Mouse (Mus musculus): ENCODE data around the gene Cwc25. TPM values are rescaled to one million over a fixed set of nuclear protein-coding genes. Genes with fewer than 3 reads are reported as not detected.
A peak's percentile ranks its signal among the peaks of the same experiment; 100 is the strongest.
"Not testable (repeated sequence)": the region's sequence is repeated elsewhere in the genome, so short reads cannot be mapped to it uniquely, and the experiment has no call there.

Gene Cwc25
- total RNA-seq, 2 experiments from 2014 or later = 20.2 to 20.7 TPM

DNA sequence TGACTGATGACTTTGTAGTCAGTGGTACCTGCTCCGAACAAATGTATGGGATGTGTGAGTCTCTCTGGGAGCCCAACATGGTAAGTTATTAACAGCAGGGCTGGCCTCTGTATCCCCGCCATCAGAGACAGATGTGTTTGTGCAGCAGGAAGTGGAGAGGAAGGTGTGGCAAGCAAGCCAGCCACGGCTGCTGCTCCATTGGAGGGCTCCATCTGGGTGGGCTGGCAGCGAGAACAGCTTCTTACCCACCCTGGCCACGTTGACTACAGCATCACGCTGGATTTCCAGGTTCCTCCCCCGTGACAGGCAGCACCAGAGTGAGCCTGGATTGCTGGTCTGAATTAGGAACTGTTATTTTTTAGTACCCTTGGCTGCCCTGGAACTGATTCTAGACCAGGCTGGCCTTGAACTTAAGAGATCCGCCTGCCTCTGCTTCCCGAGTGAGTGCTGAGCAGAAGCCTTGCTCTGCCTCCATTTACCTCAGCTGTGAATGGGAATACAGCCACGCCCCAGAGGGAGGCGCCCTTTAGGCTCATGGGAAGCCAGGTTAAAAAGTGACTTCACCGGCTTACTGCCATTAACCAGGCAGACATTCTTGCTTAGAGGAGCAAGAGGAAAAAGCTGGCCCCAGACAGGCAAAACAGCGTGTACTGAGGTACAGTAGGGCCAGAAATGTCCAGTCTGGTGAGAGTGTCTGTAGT lies 55.0 kb downstream of the Cwc25 start:
- intact Hi-C loops (cut with DNase I) = no loop called here
- no peak for DNase-seq (ENCODE audit: low spot score in 2 of 2)

DNA sequence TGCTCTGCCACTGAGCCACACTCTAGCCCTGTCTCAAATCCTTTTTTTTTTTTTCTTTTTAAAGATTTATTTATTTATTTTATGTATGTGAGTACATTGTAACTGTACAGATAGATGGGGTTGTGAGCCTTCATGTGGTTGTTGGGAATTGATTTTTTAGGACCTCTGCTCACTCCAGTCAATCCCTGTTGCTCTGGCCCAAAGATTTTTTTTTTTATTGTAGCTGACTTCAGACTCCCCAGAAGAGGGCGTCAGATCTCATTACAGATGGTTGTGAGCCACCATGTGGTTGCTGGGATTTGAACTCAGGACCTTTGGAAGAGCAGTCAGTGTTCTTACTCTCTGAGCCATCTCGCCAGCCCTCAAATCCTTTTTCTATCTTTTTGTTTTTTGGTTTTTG lies 56.3 kb downstream of the Cwc25 start:
- DNase-seq (ENCODE audit: low spot score in 2 of 2); intact Hi-C loops (cut with DNase I): not testable (repeated sequence)

GRCm38 (mm10) chr11:97703039-97703826 lies 63.1 kb downstream of the Cwc25 start, which contains the start of gene Psmb3:
Gene Psmb3, plus strand, starts transcription at chr11:97703399.
- intact Hi-C loops (cut with DNase I) = loop anchor here (5.0 kb wide), 1 partner anchor 39 kb away; the partner anchor contains the start of gene Pip4k2b

DNA sequence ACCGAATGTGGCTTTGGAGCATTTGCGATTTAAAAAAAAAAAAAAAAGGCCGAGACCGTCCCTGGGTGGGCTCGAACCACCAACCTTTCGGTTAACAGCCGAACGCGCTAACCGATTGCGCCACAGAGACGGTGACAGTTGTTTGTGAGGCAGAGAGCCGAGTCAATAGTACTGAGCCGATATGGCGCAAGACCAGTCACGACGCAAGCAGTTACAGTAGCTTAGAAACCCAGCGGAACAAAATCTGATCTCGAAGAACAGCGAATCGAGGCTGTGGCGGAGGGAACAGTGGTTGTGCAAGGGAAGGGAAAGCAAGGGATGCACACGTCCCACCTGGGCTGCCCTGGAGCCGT lies 64.0 kb downstream of the Cwc25 start:
- DNase-seq (ENCODE audit: low spot score in 2 of 2) = peak; percentile 89
- intact Hi-C loops (cut with DNase I) = loop anchor here (5.0 kb wide), 1 partner anchor 40 kb away; the partner anchor contains the start of gene Pip4k2b

More at GRCm38 (mm10) chr11:97703039-97703826, 63.1 kb downstream of the Cwc25 start, which contains the start of gene Psmb3:
- DNase-seq (ENCODE audit: low spot score in 2 of 2) = peak; percentile 98 to 100

DNA sequence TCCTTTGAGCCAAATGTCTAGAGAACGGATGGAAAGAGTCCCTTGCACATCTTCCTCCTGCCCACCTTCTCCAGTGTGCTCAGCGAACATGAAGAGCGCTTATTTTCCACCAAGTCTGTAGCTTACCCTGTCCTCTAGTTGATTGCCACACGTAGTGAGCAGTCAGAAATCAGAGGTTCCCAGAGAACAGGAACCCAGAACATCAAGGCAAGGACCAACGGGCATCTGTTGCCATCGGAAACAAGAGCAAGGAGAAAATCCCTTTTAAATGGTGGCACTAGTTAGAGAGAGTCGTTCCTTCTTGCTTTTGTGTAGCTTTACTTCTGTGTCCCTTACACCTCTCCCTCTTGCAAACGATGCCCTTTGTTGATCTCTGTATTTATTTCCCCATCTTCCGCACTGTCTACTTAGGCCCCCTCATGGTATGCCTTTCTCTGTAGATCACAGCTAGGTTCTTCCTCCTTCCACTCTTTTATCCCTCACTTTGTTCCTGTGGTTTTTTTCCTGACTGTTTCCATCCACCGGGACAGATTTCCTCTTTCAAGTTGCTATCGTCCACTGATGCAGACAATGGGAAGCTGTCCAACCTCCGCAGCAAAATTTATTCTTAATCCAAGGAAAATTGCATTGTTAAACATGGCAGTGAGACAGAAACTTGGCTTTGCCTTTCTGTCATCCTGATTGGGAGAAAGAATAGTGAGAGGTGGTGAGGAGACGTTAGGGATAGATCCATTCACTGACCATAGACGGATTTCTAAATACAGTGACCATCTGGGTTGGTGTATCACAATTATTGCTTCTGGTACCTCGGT lies 64.6 kb downstream of the Cwc25 start:
- intact Hi-C loops (cut with DNase I) = loop anchor here (5.0 kb wide), 1 partner anchor 41 kb away; the partner anchor contains the start of gene Pip4k2b
- DNase-seq (ENCODE audit: low spot score in 2 of 2) = no peak

GRCm38 (mm10) chr11:97700746-97701580 lies 65.4 kb downstream of the Cwc25 start:
- no peak for DNase-seq (ENCODE audit: low spot score in 2 of 2)
- intact Hi-C loops (cut with DNase I) = loop anchor here (5.0 kb wide), 1 partner anchor 41 kb away; the partner anchor contains the start of gene Pip4k2b

- peak; percentile 77 to 79 for DNase-seq (ENCODE audit: low spot score in 2 of 2)
- intact Hi-C loops (cut with DNase I) = loop anchor here (5.0 kb wide), 1 partner anchor 42 kb away; the partner anchor contains the start of gene Pip4k2b
Observed at GRCm38 (mm10) chr11:97700003-97700745, 66.2 kb downstream of the Cwc25 start, which contains the start of gene Pcgf2. Gene Pcgf2, minus strand, starts transcription at chr11:97700497.

DNA sequence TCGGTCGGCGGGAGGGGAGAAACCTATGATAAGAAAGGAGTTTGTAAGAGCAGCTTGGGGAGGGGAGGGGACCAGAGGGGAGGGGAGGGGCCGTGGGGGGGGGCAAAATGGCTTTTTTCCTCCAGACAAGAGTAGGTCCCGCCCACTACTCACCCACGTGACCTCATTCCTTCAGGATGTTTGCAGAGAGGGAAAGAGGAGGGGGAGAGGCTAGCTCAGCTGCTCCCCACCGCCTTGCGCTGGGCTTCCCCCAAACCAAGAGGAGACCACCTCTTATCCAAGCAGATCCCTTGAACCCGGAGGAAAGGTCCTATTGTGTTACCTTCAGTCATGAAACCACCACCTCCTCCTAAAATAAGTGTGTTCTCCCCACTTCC lies 66.7 kb downstream of the Cwc25 start:
- intact Hi-C loops (cut with DNase I) = loop anchor here (5.0 kb wide), 2 partner anchors 37 to 43 kb away; partner anchors contain the start of genes Mllt6 and Pip4k2b
- peak; percentile 75 to 82 for DNase-seq (ENCODE audit: low spot score in 2 of 2)

DNA sequence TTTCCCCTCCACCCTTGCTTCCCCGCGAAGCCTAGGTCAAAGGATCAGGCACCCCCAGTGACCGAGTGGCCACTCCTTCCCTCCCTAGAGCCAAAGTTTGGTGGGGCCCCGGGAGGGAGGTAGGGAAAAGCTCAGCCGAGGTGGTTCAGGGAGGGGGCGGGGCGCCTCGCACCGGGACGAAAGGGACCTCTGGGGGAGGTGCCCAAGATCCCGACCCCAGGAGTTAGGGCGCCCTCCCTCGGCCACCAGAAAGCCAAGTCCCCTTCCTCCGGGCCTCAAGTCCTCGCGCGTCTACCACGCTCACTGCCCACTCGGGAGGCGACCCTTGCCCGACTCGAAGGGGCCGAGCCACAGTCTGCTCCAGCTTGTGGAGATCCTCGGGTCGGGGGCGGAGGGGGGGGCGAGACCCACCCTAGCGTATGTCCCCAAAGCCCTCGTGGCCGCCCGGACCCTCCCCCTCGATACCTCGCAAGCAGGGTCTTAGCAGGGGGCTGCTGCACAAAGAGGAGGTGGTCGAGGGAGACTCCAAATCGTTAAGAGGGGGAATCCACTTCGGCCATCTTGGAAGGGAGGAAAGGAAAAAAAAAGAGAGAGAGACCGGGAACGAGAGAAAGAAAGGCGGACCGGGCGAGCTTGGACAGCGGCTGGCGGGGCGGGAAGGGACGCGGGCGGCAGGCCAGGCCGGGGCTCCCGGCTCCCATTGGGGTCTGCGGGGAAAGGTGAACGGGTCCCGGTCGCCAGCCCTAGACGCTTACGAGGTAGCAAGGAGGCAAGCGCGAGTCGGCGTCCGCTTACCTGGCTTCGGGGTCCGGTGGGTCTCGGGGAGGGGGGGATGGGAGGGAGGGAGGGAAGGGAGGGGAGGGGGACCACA lies 67.4 kb downstream of the Cwc25 start:
- peak in 1 of 2 experiments; percentile 49 for DNase-seq (ENCODE audit: low spot score in 2 of 2)
- intact Hi-C loops (cut with DNase I) = loop anchor here (5.0 kb wide), 1 partner anchor 37 kb away; the partner anchor contains the start of gene Mllt6

GRCm38 (mm10) chr11:97697891-97698529 lies 68.3 kb downstream of the Cwc25 start:
- intact Hi-C loops (cut with DNase I) = loop anchor here (5.0 kb wide), 1 partner anchor 36 kb away; the partner anchor contains the start of gene Mllt6
- no peak for DNase-seq (ENCODE audit: low spot score in 2 of 2)

- intact Hi-C loops (cut with DNase I) = loop anchor here (5.0 kb wide), 1 partner anchor 35 kb away; the partner anchor contains the start of gene Mllt6
- no peak for DNase-seq (ENCODE audit: low spot score in 2 of 2)
Observed at GRCm38 (mm10) chr11:97697199-97697890, 69.0 kb downstream of the Cwc25 start.

GRCm38 (mm10) chr11:97696669-97697068 lies 69.7 kb downstream of the Cwc25 start:
- DNase-seq (ENCODE audit: low spot score in 2 of 2) = no peak
- intact Hi-C loops (cut with DNase I) = loop anchor here (5.0 kb wide), 1 partner anchor 34 kb away; the partner anchor contains the start of gene Mllt6

- intact Hi-C loops (cut with DNase I) = loop anchor here (5.0 kb wide), 1 partner anchor 34 kb away; the partner anchor contains the start of gene Mllt6
- DNase-seq (ENCODE audit: low spot score in 2 of 2) = no peak
Observed at GRCm38 (mm10) chr11:97695712-97696401, 70.5 kb downstream of the Cwc25 start.

Data from left cerebral cortex, postnatal 36 days (tissue).